Mouse (Mus musculus): ENCODE measurements around the gene Sall1. TPM values are rescaled to one million over a fixed set of nuclear protein-coding genes. Genes with fewer than 3 reads are reported as not detected.

Gene Sall1
- polyA plus RNA-seq, 1 experiment from 2014 or later = 11.0 TPM

Small RNAs within 50 kb of the gene (microRNA-seq; reads per million reads assigned to microRNA genes)
- not detected for gene Mir8110

All from midbrain, embryonic 13.5 days (tissue).